Mouse (Mus musculus) myocyte (in vitro differentiated cells): ENCODE data around the gene Usp30.

ENCODE experiments used
- MAX ChIP-seq: IDR thresholded peaks from one replicate; pipeline ENCODE4 v1.6.1; 2011; ENCODE audit warnings: low read depth, mild to moderate bottlenecking, control low read depth
- POLR2A ChIP-seq: IDR thresholded peaks from one replicate; pipeline ENCODE4 v1.6.1; 2011; ENCODE audit warnings: low read depth, mild to moderate bottlenecking, control low read depth, moderate library complexity; ENCODE audit not compliant: insufficient read length
- TCF12 ChIP-seq: IDR thresholded peaks from one replicate; pipeline ENCODE4 v1.6.1; 2011; ENCODE audit warnings: mild to moderate bottlenecking, control low read depth; ENCODE audit not compliant: poor library complexity, insufficient read depth, severe bottlenecking
- USF1 ChIP-seq: IDR thresholded peaks from one replicate; pipeline ENCODE4 v1.6.1; 2011; ENCODE audit warnings: low read depth, mild to moderate bottlenecking, control low read depth, moderate library complexity

- TF ChIP-seq POLR2A (no peak), MAX (no peak), TCF12 (no peak), USF1 (no peak)
Measured at GRCm38 (mm10) chr5:114045134-114045533, 20.1 kb upstream of the Usp30 start.
